Comparison of ENCODE assay signal across 7 mouse cellular contexts in the genomic region with DNA sequence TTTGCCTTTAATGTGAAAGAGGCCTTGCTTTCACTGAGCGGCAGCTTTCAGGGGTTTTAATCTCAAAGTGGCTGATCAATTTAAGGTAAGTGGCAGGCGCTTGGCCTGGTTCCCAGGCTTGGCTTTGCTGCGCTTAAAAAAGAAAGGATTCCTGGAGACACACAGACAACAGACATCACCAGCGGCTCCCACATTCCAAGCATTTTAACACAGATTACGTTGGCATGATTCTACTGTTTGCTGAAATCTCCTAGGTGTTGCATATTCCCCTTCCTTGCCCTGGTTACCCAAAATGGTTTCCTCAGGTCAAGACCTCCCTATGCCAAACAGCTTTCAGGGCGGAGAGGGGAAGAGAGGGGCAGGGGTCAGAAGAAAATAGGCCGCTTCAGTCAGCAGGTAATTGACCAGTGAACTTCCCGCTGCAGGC. TPM values are rescaled to one million over a fixed set of nuclear protein-coding genes. Genes with fewer than 3 reads are reported as not detected.
A peak's percentile ranks its signal among the peaks of the same experiment; 100 is the strongest.
DNase-seq lines count a peak whose midpoint lies in the region; ATAC-seq and TF ChIP-seq lines count a peak whose summit lies in the region.
"Not testable (repeated sequence)": the region's sequence is repeated elsewhere in the genome, so short reads cannot be mapped to it uniquely, and the experiment has no call there.

No protein-coding gene starts in this region.

- not testable (repeated sequence) for H3K9me3 ChIP-seq in forebrain, embryonic 11.5 days (ENCODE audit: control insufficient read depth, low read length); heart, embryonic 11.5 days (replicated peaks; ENCODE audit: control insufficient read depth, low read length); hindbrain, embryonic 14.5 days (ENCODE audit: control insufficient read depth, low read length); limb, embryonic 14.5 days (ENCODE audit: control insufficient read depth, low read length); midbrain, embryonic 11.5 days (ENCODE audit: control insufficient read depth, low read length)

- not testable (repeated sequence) for H3K4me1 ChIP-seq in forebrain, embryonic 11.5 days (replicated peaks; ENCODE audit: control insufficient read depth, insufficient read depth, low read length); heart, embryonic 11.5 days (ENCODE audit: control insufficient read depth, insufficient read depth, low read length); hindbrain, embryonic 14.5 days (replicated peaks; ENCODE audit: control insufficient read depth, insufficient read depth, low read length); limb, embryonic 14.5 days (ENCODE audit: control insufficient read depth, insufficient read depth, low read length); midbrain, embryonic 11.5 days (ENCODE audit: control insufficient read depth, insufficient read depth, low read length)

- H3K36me3 ChIP-seq in forebrain, embryonic 11.5 days (ENCODE audit: control insufficient read depth, insufficient read depth, low read length); heart, embryonic 11.5 days (ENCODE audit: control insufficient read depth, insufficient read depth, low read length); hindbrain, embryonic 14.5 days (replicated peaks; ENCODE audit: control insufficient read depth, insufficient read depth); limb, embryonic 14.5 days (ENCODE audit: control insufficient read depth, insufficient read depth, low read length); midbrain, embryonic 11.5 days (ENCODE audit: control insufficient read depth, insufficient read depth, low read length): not testable (repeated sequence)

- H3K27ac ChIP-seq in forebrain, embryonic 11.5 days (ENCODE audit: low read depth, low read length); heart, embryonic 11.5 days (ENCODE audit: low read depth, low read length); hindbrain, embryonic 14.5 days; limb, embryonic 14.5 days (replicated peaks; ENCODE audit: low read depth, low read length); midbrain, embryonic 11.5 days (ENCODE audit: low read depth, low read length): not testable (repeated sequence)

- ATAC-seq in forebrain, embryonic 11.5 days (replicated peaks; ENCODE audit: low FRiP score) = peak; percentile 77
- 0 out of 2 replicates have a peak, but pooled peaks have one; percentile 42 for ATAC-seq in heart, embryonic 11.5 days (replicated peaks; ENCODE audit: insufficient number of reproducible peaks, low FRiP score, low TSS enrichment)
- peak; percentile 57 for ATAC-seq in hindbrain, embryonic 14.5 days (ENCODE audit: low FRiP score)
- ATAC-seq in limb, embryonic 14.5 days (ENCODE audit: low FRiP score, low read depth) = not testable (repeated sequence)
- peak; percentile 69 for ATAC-seq in midbrain, embryonic 11.5 days (ENCODE audit: low FRiP score)

- H3K4me3 ChIP-seq in forebrain, embryonic 11.5 days (ENCODE audit: low read depth, low read length); heart, embryonic 11.5 days (ENCODE audit: low read depth, low read length); hindbrain, embryonic 14.5 days (replicated peaks; ENCODE audit: low read length); limb, embryonic 14.5 days (replicated peaks; ENCODE audit: low read length); midbrain, embryonic 11.5 days (ENCODE audit: low read depth, low read length): not testable (repeated sequence)

- 4% methylated on average over 8 of the region's 8 CpGs for WGBS in forebrain, embryonic 11.5 days
- 20% methylated on average over 8 of the region's 8 CpGs for WGBS in heart, embryonic 11.5 days (ENCODE audit: insufficient replicate concordance)
- whole genome bisulfite sequencing in hindbrain, embryonic 14.5 days = 13% methylated on average over 8 of the region's 8 CpGs
- WGBS in limb, embryonic 14.5 days = 22% methylated on average over 8 of the region's 8 CpGs
- WGBS in midbrain, embryonic 11.5 days = 5% methylated on average over 8 of the region's 8 CpGs

- DNase-seq in adrenal gland, postnatal 36 days = peak; percentile 6 to 8
- DNase-seq in forebrain, embryonic 11.5 days (ENCODE audit: low spot score) = peak; percentile 54
- DNase-seq in hindbrain, embryonic 14.5 days (ENCODE audit: low spot score) = peak; percentile 65
- DNase-seq in limb, embryonic 14.5 days (ENCODE audit: low spot score) = peak; percentile 37
- DNase-seq in midbrain, embryonic 11.5 days (ENCODE audit: low spot score, missing footprints) = peak; percentile 87
- DNase-seq in retina, embryonic 14.5 days (ENCODE audit: low spot score) = peak; percentile 15

- TF ChIP-seq POLR2A in limb, embryonic 14.5 days (IDR thresholded peaks at IDR 0.05; ENCODE audit: borderline replicate concordance, extremely low read depth, insufficient read depth, insufficient read length) = not testable (repeated sequence)

- H3K9ac ChIP-seq in forebrain, embryonic 11.5 days (ENCODE audit: low read length); heart, embryonic 11.5 days (ENCODE audit: low read depth, low read length); hindbrain, embryonic 14.5 days; limb, embryonic 14.5 days (ENCODE audit: low read depth, low read length, severe bottlenecking); midbrain, embryonic 11.5 days (ENCODE audit: low read length): not testable (repeated sequence)

- H3K4me2 ChIP-seq in forebrain, embryonic 11.5 days (ENCODE audit: low read depth, low read length, severe bottlenecking); heart, embryonic 11.5 days; hindbrain, embryonic 14.5 days (replicated peaks); limb, embryonic 14.5 days (replicated peaks; ENCODE audit: low read depth, low read length, severe bottlenecking); midbrain, embryonic 11.5 days: not testable (repeated sequence)

- not testable (repeated sequence) for H3K27me3 ChIP-seq in forebrain, embryonic 11.5 days (ENCODE audit: control insufficient read depth, insufficient read depth, low read length); heart, embryonic 11.5 days (ENCODE audit: control insufficient read depth, insufficient read depth, low read length); hindbrain, embryonic 14.5 days (ENCODE audit: control insufficient read depth, insufficient read depth, low read length); limb, embryonic 14.5 days (ENCODE audit: control insufficient read depth, insufficient read depth, low read length); midbrain, embryonic 11.5 days (ENCODE audit: control insufficient read depth, insufficient read depth, low read length)

RNA-seq across cellular contexts. Expression of a gene that starts 51.3 kb away (rescaled TPM):
- total RNA-seq in adrenal gland, postnatal 36 days (2021) = 10 to 100 TPM; 16.3 to 20.4 TPM
- 21.3 and 24.5 TPM in 2 replicates for polyA plus RNA-seq in forebrain, embryonic 11.5 days (2014; fragmentation: Nextera tagmentation; extraction: Ambion mirVana)
- 23.1 and 31.3 TPM in 2 replicates for polyA plus RNA-seq in heart, embryonic 11.5 days (2014; fragmentation: Nextera tagmentation; extraction: Ambion mirVana)
- polyA plus RNA-seq in hindbrain, embryonic 14.5 days (2014; fragmentation: Nextera tagmentation; extraction: Ambion mirVana) = 11.8 and 14.8 TPM in 2 replicates
- polyA plus RNA-seq in limb, embryonic 14.5 days (2012; rRNA removed) = 10.9 and 11.3 TPM in 2 replicates
- polyA plus RNA-seq in limb, embryonic 14.5 days (2014; fragmentation: Nextera tagmentation; extraction: Ambion mirVana) = 23.8 and 27.9 TPM in 2 replicates
- 13.4 and 15.3 TPM in 2 replicates for polyA plus RNA-seq in midbrain, embryonic 11.5 days (2014; fragmentation: Nextera tagmentation; extraction: Ambion mirVana)

Comparison
In these comparisons a context has a peak if more than half of its experiments do, and no peak if none do; other contexts are left out.
1. DNase-seq: peak in every context shown above with its lines; median percentile 87 in midbrain, embryonic 11.5 days; 65 in hindbrain, embryonic 14.5 days; 54 in forebrain, embryonic 11.5 days; 37 in limb, embryonic 14.5 days; 15 in retina, embryonic 14.5 days; 7 in adrenal gland, postnatal 36 days.